Mouse (Mus musculus): Measurements from ENCODE around the gene Mbd3.

- TF ChIP-seq POLR2A (IDR thresholded peaks at IDR 0.05; ENCODE audit: control insufficient read depth, low read depth, low read length) (no peak), CTCF (IDR thresholded peaks at IDR 0.05; ENCODE audit: control insufficient read depth, insufficient read depth, insufficient replicate concordance, low read depth, low read length) (no peak)
Observed at GRCm38 (mm10) chr10:80385310-80385709, 14.0 kb downstream of the Mbd3 start.
